Mouse (Mus musculus) bone marrow, adult 2 months (tissue): Measurements from ENCODE around the gene Mapk1ip1.

ENCODE experiments used
- CTCF ChIP-seq: fragments of 200-500 bp; IDR thresholded peaks from 2 replicates; pipeline ENCODE4 v1.5.1; 2011; ENCODE audit warnings: low read length, control low read depth; ENCODE audit not compliant: control insufficient read depth, insufficient read depth
- POLR2A ChIP-seq: fragments of 200-500 bp; IDR thresholded peaks from 2 replicates; pipeline ENCODE4 v1.6.1; 2011; ENCODE audit warnings: low read depth, mild to moderate bottlenecking, control low read depth, low read length, borderline replicate concordance; ENCODE audit not compliant: control insufficient read depth

DNA sequence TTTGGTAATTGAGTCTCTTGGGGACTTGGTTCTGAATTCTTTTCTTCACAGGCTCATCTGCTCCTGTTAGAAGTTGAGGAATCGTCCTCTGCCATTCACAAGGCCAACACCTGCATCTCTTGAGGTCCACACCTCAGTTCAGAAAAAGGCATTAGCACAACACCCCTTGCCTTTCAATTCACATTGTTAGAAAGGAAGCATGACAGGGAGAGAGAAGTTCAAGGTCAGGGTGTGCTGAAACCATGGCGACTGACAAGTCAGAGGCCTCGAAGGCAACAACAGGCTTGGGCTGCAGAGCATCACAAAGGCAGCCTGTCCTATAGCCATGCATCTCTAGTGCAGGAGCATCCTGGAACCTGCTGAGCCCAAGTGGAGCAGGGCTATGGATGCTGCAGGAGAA lies 38.9 kb downstream of the Mapk1ip1 start:
- TF ChIP-seq POLR2A = no peak
- TF ChIP-seq CTCF = no peak
